Mouse (Mus musculus): ENCODE data around the gene Mansc4.

- TF ChIP-seq CTCF (IDR thresholded peaks at IDR 0.05) (no peak), EP300 (IDR thresholded peaks at IDR 0.05; ENCODE audit: insufficient read depth, low read depth, low read length) (no peak)
Observed at GRCm38 (mm10) chr6:147096109-147096508, 9.3 kb upstream of the Mansc4 start.
